Mouse (Mus musculus): ENCODE data around the gene Vmn2r11.
"Not testable (repeated sequence)": the region's sequence is repeated elsewhere in the genome, so short reads cannot be mapped to it uniquely, and the experiment has no call there.

The Vmn2r11 gene

GRCm38 (mm10) chr5:109059469-109059868 lies at the start of gene Vmn2r11:
Vmn2r11 (minus strand) TSS chr5:109059569.
- not testable (repeated sequence) for DNase-seq

- DNase-seq = not testable (repeated sequence)
Measured at GRCm38 (mm10) chr5:109097850-109098249, 38.5 kb upstream of the Vmn2r11 start, which contains the start of gene Vmn2r12. Vmn2r12 (minus strand) TSS chr5:109097950.

- not testable (repeated sequence) for DNase-seq
Measured at GRCm38 (mm10) chr5:109096482-109096881, 37.1 kb upstream of the Vmn2r11 start.

- not testable (repeated sequence) for DNase-seq
Measured at GRCm38 (mm10) chr5:109072016-109072415, 12.6 kb upstream of the Vmn2r11 start.

GRCm38 (mm10) chr5:109055286-109055685 lies 4.1 kb downstream of the Vmn2r11 start:
- no peak for DNase-seq

GRCm38 (mm10) chr5:109032591-109032990 lies 26.8 kb downstream of the Vmn2r11 start:
- DNase-seq = no peak

- DNase-seq = not testable (repeated sequence)
Measured at GRCm38 (mm10) chr5:109006427-109006826, 52.9 kb downstream of the Vmn2r11 start, which contains the start of gene Vmn2r10. Vmn2r10 (minus strand) TSS chr5:109006527.
